Mouse (Mus musculus) thymus, adult 2 months (tissue): ENCODE measurements at regions not wholly inside any gene's neighbourhood (a gene's known extent, or its start where the extent isn't known, plus 50 kb on each side); places are given as distances from the start of the nearest gene placed in this dataset.

Experiments
- DNase-seq: peaks from one replicate; pipeline ENCODE4 v3.0.0; 2021
- H3K27ac ChIP-seq: fragments of 200-500 bp; 2 replicates; pipeline ENCODE4 v1.5.1; 2012; ENCODE audit warnings: low read length, control low read depth; ENCODE audit not compliant: control insufficient read depth, insufficient read depth
- H3K27me3 ChIP-seq: fragments of 200-500 bp; 2 replicates; pipeline ENCODE4 v1.6.1; 2012; ENCODE audit warnings: mild to moderate bottlenecking, low read length, moderate library complexity, mixed read lengths; ENCODE audit not compliant: control insufficient read depth, insufficient read depth
- H3K36me3 ChIP-seq: fragments of 200-500 bp; 2 replicates; pipeline ENCODE4 v1.6.1; 2012; ENCODE audit warnings: mild to moderate bottlenecking, low read length, moderate library complexity; ENCODE audit not compliant: control insufficient read depth, insufficient read depth
- H3K4me1 ChIP-seq: fragments of 200-500 bp; replicated peaks from 2 replicates; pipeline ENCODE4 v1.6.1; 2012; ENCODE audit warnings: low read length; ENCODE audit not compliant: control insufficient read depth, insufficient read depth
- H3K4me3 ChIP-seq: fragments of 200-500 bp; 2 replicates; pipeline ENCODE4 v1.5.1; 2012; ENCODE audit warnings: mild to moderate bottlenecking, low read length, control low read depth, moderate library complexity; ENCODE audit not compliant: control insufficient read depth, insufficient read depth
- CTCF ChIP-seq: fragments of 200-500 bp; IDR thresholded peaks from 2 replicates; pipeline ENCODE4 v1.5.1; 2012; ENCODE audit warnings: mild to moderate bottlenecking, control low read depth, low read length, moderate library complexity, borderline replicate concordance; ENCODE audit not compliant: control insufficient read depth, poor library complexity, insufficient read depth; ENCODE audit errors: extremely low read depth
- POLR2A ChIP-seq: fragments of 200-500 bp; IDR thresholded peaks from 2 replicates; pipeline ENCODE4 v1.6.1; 2012; ENCODE audit warnings: mild to moderate bottlenecking, low read length, control low read depth, moderate library complexity; ENCODE audit not compliant: control insufficient read depth, poor library complexity, insufficient read depth; ENCODE audit errors: extremely low read depth
- WGBS: fragments of 180-500 bp; shearing (Covaris S2); methylation state at CpG from one replicate; pipeline ENCODE4 v1.1.7; 2018; 5-methylcytosine and 5-hydroxymethylcytosine counted together

GRCm38 (mm10) chr1:193647371-193648270, 277.5 kb upstream of the Camk1g start:
- Histone ChIP-seq H3K36me3 (no peaks in the 10 kb centered on the region), H3K4me1 (no peaks in the 10 kb centered on the region), H3K4me3 (no peak overlapping the region), H3K27me3 (no peaks in the 10 kb centered on the region), H3K27ac (no peak overlapping the region)
- 89% methylated on average over 3 of the region's 3 CpGs for WGBS
- no peak for DNase-seq
- TF ChIP-seq CTCF: no peak

DNA sequence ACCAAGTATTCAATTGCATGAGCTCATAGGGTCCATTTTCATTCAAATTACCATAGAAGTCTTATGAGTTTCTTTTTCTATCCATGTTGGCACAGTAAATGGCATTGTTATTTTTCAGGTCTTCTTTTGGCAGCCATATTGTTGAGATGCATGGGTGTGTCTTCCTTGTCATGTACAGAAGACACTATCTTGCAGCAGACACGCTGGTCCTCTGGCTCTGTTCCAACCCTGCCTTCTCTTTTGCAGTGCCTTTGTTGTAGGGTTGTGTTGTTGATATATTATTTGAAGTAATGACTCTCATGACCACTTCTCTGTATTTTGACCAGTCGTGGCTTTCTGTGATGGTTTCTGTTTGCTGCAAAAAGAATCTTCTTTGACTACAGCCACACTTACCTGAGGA, 274.4 kb upstream of the Camk1g start:
- no peak for DNase-seq
- TF ChIP-seq CTCF (no peak), POLR2A (no peak)
- no peaks in the 10 kb centered on the region for H3K36me3 ChIP-seq
- no peaks in the 10 kb centered on the region for H3K4me1 ChIP-seq
- 87% methylated on average over 2 of the region's 2 CpGs for WGBS
- no peaks in the 10 kb centered on the region for H3K27me3 ChIP-seq
- H3K4me3 ChIP-seq: no peak overlapping the region
- no peak overlapping the region for H3K27ac ChIP-seq

- H3K36me3 ChIP-seq: no peaks in the 10 kb centered on the region
- WGBS: 86% methylated on average over 5 of the region's 5 CpGs
- DNase-seq: no peak
- no peak for TF ChIP-seq POLR2A
- no peak for TF ChIP-seq CTCF
- no peaks in the 10 kb centered on the region for H3K4me1 ChIP-seq
- H3K27ac ChIP-seq: no peak overlapping the region
- H3K4me3 ChIP-seq: no peak overlapping the region
- H3K27me3 ChIP-seq: no peaks in the 10 kb centered on the region
Measured at GRCm38 (mm10) chr1:193636451-193636850, 266.4 kb upstream of the Camk1g start.

- Histone ChIP-seq H3K27ac (no peak overlapping the region), H3K4me1 (no peaks in the 10 kb centered on the region), H3K4me3 (no peak overlapping the region), H3K36me3 (no peaks in the 10 kb centered on the region), H3K27me3 (no peaks in the 10 kb centered on the region)
- TF ChIP-seq POLR2A: no peak
- no peak for TF ChIP-seq CTCF
- no peak for DNase-seq
- WGBS: 91% methylated on average over 2 of the region's 2 CpGs
Measured at GRCm38 (mm10) chr1:193632115-193632514, 262.0 kb upstream of the Camk1g start.

DNA sequence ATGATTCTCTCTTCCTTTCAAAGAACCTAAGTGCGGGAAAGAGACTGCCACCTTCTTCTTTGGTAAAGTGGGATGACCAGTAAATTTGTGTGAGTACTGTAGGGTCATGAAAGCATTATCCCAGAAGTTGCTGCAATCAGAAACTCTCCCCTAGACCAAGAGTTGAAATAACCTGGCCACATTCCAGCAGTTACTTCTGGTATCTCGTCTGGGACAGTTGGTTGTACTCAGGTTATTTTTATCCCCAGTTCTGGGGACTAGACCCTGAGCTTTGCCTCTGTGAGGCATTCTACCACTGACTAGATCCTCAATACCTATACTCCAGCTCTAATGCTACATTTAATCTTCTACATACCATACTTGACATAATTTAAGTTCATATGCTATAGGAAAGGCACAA, 259.8 kb upstream of the Camk1g start:
- no peak overlapping the region for H3K27ac ChIP-seq
- 48% methylated on average over 2 of the region's 2 CpGs for WGBS
- no peak for TF ChIP-seq CTCF
- TF ChIP-seq POLR2A: no peak

DNA sequence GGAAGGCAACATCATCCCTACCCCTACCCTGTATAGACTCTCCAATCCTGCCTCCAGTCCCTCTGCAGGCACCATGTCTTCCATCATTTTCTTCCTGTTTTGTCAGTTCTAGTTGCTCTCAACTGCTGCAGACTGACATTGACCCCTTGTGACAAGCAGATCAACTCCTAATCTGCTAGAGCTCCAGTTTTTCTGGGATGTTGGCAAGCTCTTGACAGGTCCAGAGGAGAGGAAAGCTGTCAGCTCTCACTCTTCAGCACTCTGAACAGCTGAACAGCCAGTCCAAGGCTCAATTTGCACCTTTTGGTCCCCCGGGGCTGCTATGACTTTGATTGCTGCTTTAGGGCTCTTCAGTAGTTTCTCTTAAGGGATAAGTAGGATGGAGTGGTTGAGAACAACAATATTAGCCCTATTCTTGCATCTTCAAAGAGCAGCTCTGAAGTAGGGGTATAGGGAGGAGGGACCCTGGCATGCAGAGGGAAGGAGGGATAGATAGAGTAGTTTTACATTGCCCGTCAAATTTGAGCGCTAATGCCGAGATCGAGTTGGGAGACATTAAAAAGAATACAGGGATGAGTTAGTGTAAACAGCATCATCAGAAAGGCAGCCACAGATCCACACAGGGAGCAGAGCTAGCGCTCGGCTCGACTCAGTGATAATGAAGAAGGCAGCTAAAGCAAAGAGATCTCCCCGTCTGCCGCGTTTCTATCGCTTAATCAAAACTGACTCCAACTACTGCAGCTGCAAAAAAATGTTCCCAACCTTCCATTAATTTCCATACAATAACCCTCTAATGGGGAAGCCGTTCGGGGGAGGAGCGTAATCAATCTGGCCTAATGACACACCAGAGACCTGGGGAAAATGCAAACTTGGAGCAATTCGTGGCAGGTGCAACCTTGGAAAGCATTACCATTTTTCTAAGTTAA, 257.1 kb upstream of the Camk1g start:
- no peaks in the 10 kb centered on the region for H3K4me1 ChIP-seq
- H3K27ac ChIP-seq: no peak overlapping the region
- H3K36me3 ChIP-seq: no peaks in the 10 kb centered on the region
- DNase-seq: no peak
- no peak overlapping the region for H3K4me3 ChIP-seq
- H3K27me3 ChIP-seq: no peaks in the 10 kb centered on the region
- TF ChIP-seq CTCF (no peak), POLR2A (no peak)
- WGBS: 83% methylated on average over 16 of the region's 16 CpGs

More for the DNA sequence above, 259.8 kb upstream of the Camk1g start:
- no peak overlapping the region for H3K4me3 ChIP-seq
- DNase-seq: no peak
- H3K4me1 ChIP-seq: no peaks in the 10 kb centered on the region
- no peaks in the 10 kb centered on the region for H3K36me3 ChIP-seq
- H3K27me3 ChIP-seq: no peaks in the 10 kb centered on the region
